Mouse (Mus musculus): ENCODE results near the gene Galnt2.

The Galnt2 gene

GRCm38 (mm10) chr8:124267206-124267605 is 36.0 kb downstream of the Galnt2 start:
- in situ Hi-C loops (cut with MboI, MseI): loop anchor here (25.0 kb wide), 2 partner anchors 1255 to 1295 kb away; partner anchors contain the start of gene Sipa1l2

- in situ Hi-C loops (cut with MboI, MseI): loop anchor here (25.0 kb wide), 2 partner anchors 1258 to 1292 kb away; partner anchors contain the start of gene Sipa1l2
Observed at GRCm38 (mm10) chr8:124270504-124270903, 39.3 kb downstream of the Galnt2 start.

GRCm38 (mm10) chr8:124270904-124271303 is 39.7 kb downstream of the Galnt2 start:
- in situ Hi-C loops (cut with MboI, MseI): loop anchor here (25.0 kb wide), 2 partner anchors 1259 to 1291 kb away; partner anchors contain the start of gene Sipa1l2

GRCm38 (mm10) chr8:124271518-124271917 is 40.3 kb downstream of the Galnt2 start:
- in situ Hi-C loops (cut with MboI, MseI): loop anchor here (25.0 kb wide), 2 partner anchors 1259 to 1291 kb away; partner anchors contain the start of gene Sipa1l2

- in situ Hi-C loops (cut with MboI, MseI): loop anchor here (25.0 kb wide), 2 partner anchors 1260 to 1290 kb away; partner anchors contain the start of gene Sipa1l2
Observed at GRCm38 (mm10) chr8:124272792-124273191, 41.6 kb downstream of the Galnt2 start.

- in situ Hi-C loops (cut with MboI, MseI): loop anchor here (25.0 kb wide), 2 partner anchors 1261 to 1289 kb away; partner anchors contain the start of gene Sipa1l2
Observed at GRCm38 (mm10) chr8:124273606-124274218, 42.5 kb downstream of the Galnt2 start.

GRCm38 (mm10) chr8:124274441-124275120 is 43.4 kb downstream of the Galnt2 start:
- in situ Hi-C loops (cut with MboI, MseI): loop anchor here (25.0 kb wide), 2 partner anchors 1262 to 1288 kb away; partner anchors contain the start of gene Sipa1l2

GRCm38 (mm10) chr8:124275377-124276071 is 44.3 kb downstream of the Galnt2 start:
- in situ Hi-C loops (cut with MboI, MseI): no loop called here

- in situ Hi-C loops (cut with MboI, MseI): no loop called here
Observed at GRCm38 (mm10) chr8:124277951-124278910, 47.0 kb downstream of the Galnt2 start.

- in situ Hi-C loops (cut with MboI, MseI): no loop called here
Observed at GRCm38 (mm10) chr8:124278956-124279689, 47.9 kb downstream of the Galnt2 start.

- in situ Hi-C loops (cut with MboI, MseI): no loop called here
Observed at GRCm38 (mm10) chr8:124279690-124279985, 48.4 kb downstream of the Galnt2 start.

- in situ Hi-C loops (cut with MboI, MseI): no loop called here
Observed at GRCm38 (mm10) chr8:124281700-124282541, 50.7 kb downstream of the Galnt2 start.

GRCm38 (mm10) chr8:124282878-124283630 is 51.9 kb downstream of the Galnt2 start:
- in situ Hi-C loops (cut with MboI, MseI): no loop called here

- in situ Hi-C loops (cut with MboI, MseI): no loop called here
Observed at GRCm38 (mm10) chr8:124283644-124284332, 52.6 kb downstream of the Galnt2 start.

- in situ Hi-C loops (cut with MboI, MseI): no loop called here
Observed at GRCm38 (mm10) chr8:124284333-124284711, 53.1 kb downstream of the Galnt2 start.

- in situ Hi-C loops (cut with MboI, MseI): no loop called here
Observed at GRCm38 (mm10) chr8:124284984-124285576, 53.9 kb downstream of the Galnt2 start.

GRCm38 (mm10) chr8:124286461-124287124 is 55.4 kb downstream of the Galnt2 start:
- in situ Hi-C loops (cut with MboI, MseI): no loop called here

Measured in T-helper 2 cell (primary cell).